Mouse (Mus musculus): ENCODE measurements around the gene Rere. TPM values are rescaled to one million over a fixed set of nuclear protein-coding genes. Genes with fewer than 3 reads are reported as not detected.
"Not testable (repeated sequence)": the region's sequence is repeated elsewhere in the genome, so short reads cannot be mapped to it uniquely, and the experiment has no call there.

Rere gene
- total RNA-seq, 2 experiments from 2014 or later = 150 to 160 TPM

GRCm38 (mm10) chr4:150456886-150457285, 175.4 kb downstream of the Rere start:
- no peak for DNase-seq (ENCODE audit: low spot score in 2 of 2)

GRCm38 (mm10) chr4:150457353-150457752, 175.9 kb downstream of the Rere start:
- DNase-seq (ENCODE audit: low spot score in 2 of 2) = no peak

- no peak for DNase-seq (ENCODE audit: low spot score in 2 of 2)
These were observed 176.3 kb downstream of the Rere start for GRCm38 (mm10) chr4:150457771-150458170.

- DNase-seq (ENCODE audit: low spot score in 2 of 2) = no peak
These were observed 177.8 kb downstream of the Rere start for GRCm38 (mm10) chr4:150459022-150459794.

- DNase-seq (ENCODE audit: low spot score in 2 of 2) = no peak
These were observed 179.0 kb downstream of the Rere start for GRCm38 (mm10) chr4:150460451-150460850.

- no peak for DNase-seq (ENCODE audit: low spot score in 2 of 2)
These were observed 179.6 kb downstream of the Rere start for GRCm38 (mm10) chr4:150461011-150461410.

- no peak for DNase-seq (ENCODE audit: low spot score in 2 of 2)
These were observed 180.2 kb downstream of the Rere start for GRCm38 (mm10) chr4:150461427-150462189.

- peak in 1 of 2 experiments; percentile 18 for DNase-seq (ENCODE audit: low spot score in 2 of 2)
These were observed 180.9 kb downstream of the Rere start for GRCm38 (mm10) chr4:150462367-150462766.

GRCm38 (mm10) chr4:150465759-150466158, 184.3 kb downstream of the Rere start:
- DNase-seq (ENCODE audit: low spot score in 2 of 2) = peak in 1 of 2 experiments; percentile 52

- DNase-seq (ENCODE audit: low spot score in 2 of 2) = no peak
These were observed 187.8 kb downstream of the Rere start for GRCm38 (mm10) chr4:150469274-150469673.

- no peak for DNase-seq (ENCODE audit: low spot score in 2 of 2)
These were observed 189.4 kb downstream of the Rere start for GRCm38 (mm10) chr4:150470674-150471328.

- DNase-seq (ENCODE audit: low spot score in 2 of 2) = no peak
These were observed 191.4 kb downstream of the Rere start for GRCm38 (mm10) chr4:150472751-150473436.

GRCm38 (mm10) chr4:150473437-150474070, 192.1 kb downstream of the Rere start:
- DNase-seq (ENCODE audit: low spot score in 2 of 2) = no peak

- no peak for DNase-seq (ENCODE audit: low spot score in 2 of 2)
These were observed 192.6 kb downstream of the Rere start for GRCm38 (mm10) chr4:150474086-150474485.

- no peak for DNase-seq (ENCODE audit: low spot score in 2 of 2)
These were observed 194.8 kb downstream of the Rere start for GRCm38 (mm10) chr4:150476258-150476657.

GRCm38 (mm10) chr4:150478006-150478405, 196.6 kb downstream of the Rere start:
- no peak for DNase-seq (ENCODE audit: low spot score in 2 of 2)

- DNase-seq (ENCODE audit: low spot score in 2 of 2) = not testable (repeated sequence)
These were observed 201.6 kb downstream of the Rere start for GRCm38 (mm10) chr4:150483081-150483480.

GRCm38 (mm10) chr4:150486097-150486496, 204.7 kb downstream of the Rere start:
- no peak for DNase-seq (ENCODE audit: low spot score in 2 of 2)

GRCm38 (mm10) chr4:150487109-150487508, 205.7 kb downstream of the Rere start:
- DNase-seq (ENCODE audit: low spot score in 2 of 2) = no peak

- DNase-seq (ENCODE audit: low spot score in 2 of 2) = peak; percentile 18 to 51
These were observed 206.8 kb downstream of the Rere start for GRCm38 (mm10) chr4:150488096-150488748.

All from adrenal gland, postnatal 4 days (tissue).